Mouse (Mus musculus): ENCODE results near the gene Cinp.
"Not testable (repeated sequence)": the region's sequence is repeated elsewhere in the genome, so short reads cannot be mapped to it uniquely, and the experiment has no call there.

Cinp gene

GRCm38 (mm10) chr12:110860293-110860692 is 28.7 kb downstream of the Cinp start:
- no peak for DNase-seq (ENCODE audit: low spot score)

- DNase-seq (ENCODE audit: low spot score): not testable (repeated sequence)
Observed at GRCm38 (mm10) chr12:110858681-110859080, 30.3 kb downstream of the Cinp start.

- no peak for DNase-seq (ENCODE audit: low spot score)
Observed at GRCm38 (mm10) chr12:110857196-110857595, 31.7 kb downstream of the Cinp start.

GRCm38 (mm10) chr12:110854786-110855737 is 33.9 kb downstream of the Cinp start:
- no peak for DNase-seq (ENCODE audit: low spot score)

GRCm38 (mm10) chr12:110851923-110852322 is 37.0 kb downstream of the Cinp start:
- DNase-seq (ENCODE audit: low spot score): no peak

GRCm38 (mm10) chr12:110851414-110851813 is 37.5 kb downstream of the Cinp start:
- no peak for DNase-seq (ENCODE audit: low spot score)

- DNase-seq (ENCODE audit: low spot score): no peak
Observed at GRCm38 (mm10) chr12:110850929-110851256, 38.1 kb downstream of the Cinp start.

- peak; percentile 84 for DNase-seq (ENCODE audit: low spot score)
Observed at GRCm38 (mm10) chr12:110850010-110850928, 38.7 kb downstream of the Cinp start, which contains the start of gene Zfp839. Gene Zfp839 (plus strand): TSS chr12:110850253.

GRCm38 (mm10) chr12:110846191-110846765 is 42.7 kb downstream of the Cinp start:
- no peak for DNase-seq (ENCODE audit: low spot score)

- DNase-seq (ENCODE audit: low spot score): peak; percentile 99
Observed at GRCm38 (mm10) chr12:110845131-110845880, 43.6 kb downstream of the Cinp start.

GRCm38 (mm10) chr12:110844227-110845130 is 44.5 kb downstream of the Cinp start:
- DNase-seq (ENCODE audit: low spot score): peak; percentile 7

- DNase-seq (ENCODE audit: low spot score): peak; percentile 79
Observed at GRCm38 (mm10) chr12:110843194-110844048, 45.5 kb downstream of the Cinp start.

- DNase-seq (ENCODE audit: low spot score): no peak
Observed at GRCm38 (mm10) chr12:110841731-110842493, 47.0 kb downstream of the Cinp start.

GRCm38 (mm10) chr12:110840348-110841198 is 48.4 kb downstream of the Cinp start, which contains the start of gene Mok:
Gene Mok (minus strand): TSS chr12:110840939.
- DNase-seq (ENCODE audit: low spot score): peak; percentile 92

- no peak for DNase-seq (ENCODE audit: low spot score)
Observed at GRCm38 (mm10) chr12:110837850-110838249, 51.1 kb downstream of the Cinp start.

GRCm38 (mm10) chr12:110837192-110837841 is 51.6 kb downstream of the Cinp start:
- DNase-seq (ENCODE audit: low spot score): no peak

- no peak for DNase-seq (ENCODE audit: low spot score)
Observed at GRCm38 (mm10) chr12:110836729-110837128, 52.2 kb downstream of the Cinp start.

Data from yolk sac, embryonic 10.5 days (tissue).